Comparison of ENCODE assay signal across 8 mouse cellular contexts in genomic region chr13:31625333-31626101, GRCm38 (mm10). TPM values are rescaled to one million over a fixed set of nuclear protein-coding genes. Genes with fewer than 3 reads are reported as not detected.
DNase-seq lines count a peak whose midpoint lies in the region; ATAC-seq and TF ChIP-seq lines count a peak whose summit lies in the region.

Foxf2 (plus strand) TSS chr13:31625816.

- H3K27ac ChIP-seq in testis, adult 2 months (ENCODE audit: control insufficient read depth, insufficient read depth, low read depth, low read length) = no peak within 1 kb of the TSS
- peak within 1 kb of the TSS; percentile 13; the same call in 1 of the 2 replicates for H3K27ac ChIP-seq in forebrain, embryonic 12.5 days
- H3K27ac ChIP-seq in hindbrain, postnatal 0 days = peak within 1 kb of the TSS; percentile 62
- H3K27ac ChIP-seq in thymus, adult 2 months (ENCODE audit: control insufficient read depth, insufficient read depth, low read length) = no peak within 1 kb of the TSS

- H3K4me2 ChIP-seq in forebrain, embryonic 12.5 days = peak within 1 kb of the TSS; percentile 71
- peak within 1 kb of the TSS; percentile 64 for H3K4me2 ChIP-seq in hindbrain, postnatal 0 days (ENCODE audit: low read depth, low read length)

- H3K9me3 ChIP-seq in forebrain, embryonic 12.5 days = 0 out of 2 replicates have a peak, but pooled peaks cover 2% of the 10 kb centered on the region
- no peaks in the 10 kb centered on the region for H3K9me3 ChIP-seq in hindbrain, postnatal 0 days (ENCODE audit: low read length)

- H3K27me3 ChIP-seq in testis, adult 2 months (ENCODE audit: control insufficient read depth, insufficient read depth, low read length) = peaks cover 2% of the 10 kb centered on the region; the same call in 1 of the 2 replicates
- H3K27me3 ChIP-seq in forebrain, embryonic 12.5 days = peaks cover 99% of the 10 kb centered on the region
- H3K27me3 ChIP-seq in hindbrain, postnatal 0 days (ENCODE audit: insufficient read depth, low read length) = peaks cover 88% of the 10 kb centered on the region
- H3K27me3 ChIP-seq in thymus, adult 2 months (ENCODE audit: control insufficient read depth, insufficient read depth, low read length) = peaks cover 19% of the 10 kb centered on the region

- H3K4me3 ChIP-seq in testis, adult 2 months (ENCODE audit: control insufficient read depth, low read depth, low read length) = peak within 1 kb of the TSS; percentile 20; the same call in 1 of the 2 replicates
- peak within 1 kb of the TSS; percentile 43 for H3K4me3 ChIP-seq in forebrain, embryonic 12.5 days (replicated peaks)
- H3K4me3 ChIP-seq in hindbrain, postnatal 0 days (ENCODE audit: low read length) = peak within 1 kb of the TSS; percentile 43
- H3K4me3 ChIP-seq in thymus, adult 2 months (ENCODE audit: control insufficient read depth, insufficient read depth, low read length) = no peak within 1 kb of the TSS

- TF ChIP-seq CTCF in testis, adult 2 months (IDR thresholded peaks at IDR 0.05; ENCODE audit: control insufficient read depth, insufficient read depth, insufficient replicate concordance, low read depth, low read length) = no peak
- TF ChIP-seq CTCF in hindbrain, postnatal 0 days (IDR thresholded peaks at IDR 0.05; ENCODE audit: low read depth) = no peak
- TF ChIP-seq CTCF in thymus, adult 2 months (IDR thresholded peaks at IDR 0.05; ENCODE audit: borderline replicate concordance, control insufficient read depth, extremely low read depth, insufficient read depth, low read length, poor library complexity) = no peak

- no peaks in the 10 kb centered on the region for H3K36me3 ChIP-seq in testis, adult 2 months (ENCODE audit: control insufficient read depth, insufficient read depth, low read length)
- no peaks in the 10 kb centered on the region for H3K36me3 ChIP-seq in forebrain, embryonic 12.5 days (replicated peaks)
- no peaks in the 10 kb centered on the region for H3K36me3 ChIP-seq in hindbrain, postnatal 0 days (ENCODE audit: insufficient read depth, low read length)
- no peaks in the 10 kb centered on the region for H3K36me3 ChIP-seq in thymus, adult 2 months (ENCODE audit: control insufficient read depth, insufficient read depth, low read length)

- H3K9ac ChIP-seq in forebrain, embryonic 12.5 days = peak within 1 kb of the TSS; percentile 36
- peak within 1 kb of the TSS; percentile 45 for H3K9ac ChIP-seq in hindbrain, postnatal 0 days (replicated peaks; ENCODE audit: low read length)

- no peak for DNase-seq in testis, postnatal 10 days (ENCODE audit: low spot score)
- no peak for DNase-seq in hindbrain, postnatal 0 days (ENCODE audit: low spot score)
- DNase-seq in yolk sac, embryonic 10.5 days (ENCODE audit: low spot score) = peak; percentile 69
- DNase-seq in frontal cortex, postnatal 14 days (ENCODE audit: low spot score in 2 of 2) = no peak
- no peak for DNase-seq in thymus, adult 2 months

- WGBS in forebrain, embryonic 12.5 days = under 1% methylated on average over 55 of the region's 74 CpGs
- WGBS in hindbrain, postnatal 0 days = 3% methylated on average over 52 of the region's 74 CpGs
- under 1% methylated on average over 70 of the region's 74 CpGs for WGBS in thymus, adult 2 months

- no peak for TF ChIP-seq POLR2A in testis, adult 2 months (IDR thresholded peaks at IDR 0.05; ENCODE audit: control insufficient read depth, low read depth, low read length)
- TF ChIP-seq POLR2A in thymus, adult 2 months (IDR thresholded peaks at IDR 0.05; ENCODE audit: control insufficient read depth, extremely low read depth, insufficient read depth, low read length, poor library complexity) = no peak

- peaks cover 9% of the 10 kb centered on the region for H3K4me1 ChIP-seq in testis, adult 2 months (ENCODE audit: control insufficient read depth, insufficient read depth, low read length)
- peaks cover 36% of the 10 kb centered on the region for H3K4me1 ChIP-seq in forebrain, embryonic 12.5 days
- H3K4me1 ChIP-seq in hindbrain, postnatal 0 days (ENCODE audit: insufficient read depth, low read length) = 0 out of 2 replicates have a peak, but pooled peaks cover 9% of the 10 kb centered on the region
- no peaks in the 10 kb centered on the region; the same call in 1 of the 2 replicates for H3K4me1 ChIP-seq in thymus, adult 2 months (replicated peaks; ENCODE audit: control insufficient read depth, insufficient read depth, low read length)

- peak; percentile 51 for ATAC-seq in forebrain, embryonic 12.5 days (ENCODE audit: low FRiP score)
- ATAC-seq in hindbrain, postnatal 0 days = peak; percentile 25; the same call in 1 of the 2 replicates
- ATAC-seq in megakaryocyte, adult 5-6 weeks (ENCODE audit: poor library complexity, severe bottlenecking) = 0 out of 2 replicates have a peak, but pooled peaks have one; percentile 22

RNA-seq across cellular contexts. Expression of gene Foxf2, which starts in this region (rescaled TPM):
- polyA plus RNA-seq in testis, adult 2 months (2012; rRNA removed) = 0.35 TPM in 1 of 2 replicates, not detected in the other
- polyA plus RNA-seq in forebrain, embryonic 12.5 days (2016; fragmentation: Nextera tagmentation; extraction: Ambion mirVana) = 3.4 and 4.6 TPM in 2 replicates
- 6.0 and 12.8 TPM in 2 replicates for total RNA-seq in hindbrain, postnatal 0 days (2014; rRNA removed)
- polyA plus RNA-seq in hindbrain, postnatal 0 days (2015; fragmentation: Nextera tagmentation; extraction: Ambion mirVana) = 4.4 and 5.5 TPM in 2 replicates
- total RNA-seq in megakaryocyte, adult 5-6 weeks (2015) = 0.25 TPM in 1 of 2 replicates, not detected in the other
- total RNA-seq in megakaryocyte, adult 5-6 weeks (2017) = not detected in 2 replicates
- 0.20 and 0.28 TPM in 2 replicates for polyA plus RNA-seq in thymus, adult 2 months (2012; rRNA removed)

Comparison
In these comparisons a context has a peak if more than half of its experiments do, and no peak if none do; other contexts are left out.
1. Peak in ATAC-seq in megakaryocyte, adult 5-6 weeks; RNA of the gene not detected or under 1 TPM.
2. H3K27ac ChIP-seq: peak in forebrain, embryonic 12.5 days (single experiment) and hindbrain, postnatal 0 days (single experiment); none in testis, adult 2 months (single experiment) and thymus, adult 2 months (single experiment).
3. Peak in every context shown above with its lines, with median percentiles within 50 percentile points of each other: ATAC-seq.